Mouse (Mus musculus) liver, embryonic 13.5 days (tissue): ENCODE results near the gene Frmd5. TPM values are rescaled to one million over a fixed set of nuclear protein-coding genes. Genes with fewer than 3 reads are reported as not detected.

Experiments
- ATAC-seq: fragments of 200-750 bp; cut with Nextera tagmentation; 2 replicates; pipeline ENCODE4 v1.8.0; 2017; ENCODE audit warnings: low read depth, mild to moderate bottlenecking, moderate number of reproducible peaks, moderate library complexity
- DNase-seq: peaks from one replicate; pipeline ENCODE4 v3.0.0; 2022
- H3K27ac ChIP-seq: fragments of 300-500 bp; sonication (generic); 2 replicates; pipeline ENCODE4 v1.5.1; 2015; ENCODE audit warnings: moderate library complexity, mild to moderate bottlenecking, inconsistent platforms
- H3K27me3 ChIP-seq: fragments of 300-500 bp; sonication (generic); 2 replicates; pipeline ENCODE4 v1.6.1; 2015; ENCODE audit warnings: mild to moderate bottlenecking, inconsistent platforms
- H3K36me3 ChIP-seq: fragments of 300-500 bp; sonication (generic); 2 replicates; pipeline ENCODE4 v1.6.1; 2015; ENCODE audit warnings: mild to moderate bottlenecking, inconsistent platforms
- H3K4me1 ChIP-seq: fragments of 300-500 bp; sonication (generic); replicated peaks from 2 replicates; pipeline ENCODE4 v1.6.1; 2015; ENCODE audit warnings: inconsistent platforms
- H3K4me2 ChIP-seq: fragments of 300-500 bp; sonication (generic); 2 replicates; pipeline ENCODE4 v1.6.1; 2015; ENCODE audit warnings: inconsistent platforms, mild to moderate bottlenecking, moderate library complexity
- H3K4me3 ChIP-seq: fragments of 300-500 bp; sonication (generic); replicated peaks from 2 replicates; pipeline ENCODE4 v1.5.1; 2015; ENCODE audit warnings: mild to moderate bottlenecking, inconsistent platforms
- H3K9ac ChIP-seq: fragments of 300-500 bp; sonication (generic); 2 replicates; pipeline ENCODE4 v1.6.1; 2015; ENCODE audit warnings: mild to moderate bottlenecking, inconsistent platforms
- H3K9me3 ChIP-seq: fragments of 300-500 bp; sonication (generic); replicated peaks from 2 replicates; pipeline ENCODE4 v1.6.1; 2016; ENCODE audit warnings: inconsistent platforms
- WGBS: fragments of 180-500 bp; shearing (Covaris S2); methylation state at CpG from one replicate; pipeline ENCODE4 v1.1.7; 2015; ENCODE audit not compliant: insufficient replicate concordance; 5-methylcytosine and 5-hydroxymethylcytosine counted together
- polyA plus RNA-seq: library from polyadenylated mRNA; unstranded; fragments of >200 nt; fragmentation: Nextera tagmentation; extraction: Ambion mirVana; gene quantifications from 2 replicates; pipeline ENCODE4 v1.2.1, GENCODE M21; 2015

Frmd5 gene
- polyA plus RNA-seq, 1 experiment from 2014 or later = 0.28 TPM

DNA sequence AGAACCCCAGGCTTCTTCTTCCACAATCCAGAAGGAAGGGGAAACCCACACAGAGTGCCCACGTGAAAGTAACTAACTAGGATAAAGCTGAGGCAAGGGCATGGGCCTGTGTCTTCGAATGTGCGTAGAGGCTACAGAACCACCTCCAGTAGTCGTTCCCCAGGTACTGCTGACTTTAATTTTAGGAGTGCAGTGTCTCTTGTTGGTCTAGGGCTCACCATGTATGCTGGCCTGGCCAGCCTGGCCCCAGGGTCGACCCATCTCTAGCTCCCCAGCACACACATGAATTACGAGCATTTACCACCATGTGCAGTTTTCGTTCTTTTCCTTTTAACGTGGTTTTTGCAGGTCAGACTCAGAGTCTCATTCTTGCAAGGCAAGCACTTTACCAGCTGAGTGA, 83.1 kb downstream of the Frmd5 start:
- Histone ChIP-seq H3K4me3 (no peak overlapping the region), H3K36me3 (no peaks in the 10 kb centered on the region), H3K27me3 (no peaks in the 10 kb centered on the region), H3K4me1 (no peaks in the 10 kb centered on the region), H3K4me2 (no peak overlapping the region), H3K9me3 (no peaks in the 10 kb centered on the region), H3K9ac (no peak overlapping the region), H3K27ac (no peak overlapping the region)
- ATAC-seq (no peak), DNase-seq (no peak)
- WGBS = 69% methylated on average over 8 of the region's 8 CpGs

DNA sequence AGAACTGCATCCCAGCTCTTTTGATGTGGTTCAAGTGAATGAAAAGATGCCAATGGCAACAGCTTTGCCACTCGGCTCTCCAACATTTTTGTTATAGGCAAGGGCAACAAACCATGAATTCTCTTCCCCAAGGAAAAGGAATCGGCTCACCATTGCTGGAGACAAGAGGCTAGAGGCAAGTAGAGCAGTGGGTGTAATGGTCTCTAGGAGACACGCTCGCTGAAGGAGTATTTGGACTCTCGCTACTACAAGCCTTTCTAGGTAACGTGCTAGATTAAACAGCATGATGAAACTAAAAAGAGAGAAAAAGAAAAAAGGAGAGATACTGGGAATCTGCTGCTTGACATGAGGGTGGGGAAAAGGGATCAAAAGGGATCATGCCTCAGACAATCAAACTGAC, 87.9 kb downstream of the Frmd5 start:
- DNase-seq (no peak), ATAC-seq (no peak)
- WGBS = 74% methylated on average over 6 of the region's 6 CpGs

DNA sequence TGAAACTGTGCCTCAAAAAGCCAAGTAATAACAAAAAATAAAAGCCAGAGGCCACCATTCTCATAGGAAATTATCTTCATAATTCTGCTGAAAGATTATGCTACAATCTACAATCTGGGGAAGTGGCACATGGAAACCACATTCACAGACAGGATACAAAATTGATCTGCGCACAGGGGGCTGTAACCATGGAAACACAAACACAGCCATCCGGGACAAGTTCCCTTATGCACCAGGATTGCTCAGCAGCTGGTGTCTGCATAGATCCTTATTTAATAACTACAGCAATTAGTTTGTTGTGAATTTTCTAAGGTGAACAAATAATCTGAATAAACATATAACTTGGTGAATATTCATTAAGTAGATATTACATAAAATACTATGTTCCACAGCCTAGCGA, 89.8 kb downstream of the Frmd5 start:
- no peaks in the 10 kb centered on the region for H3K4me1 ChIP-seq

More for the DNA sequence above, 87.9 kb downstream of the Frmd5 start:
- no peak overlapping the region for H3K4me2 ChIP-seq
- no peaks in the 10 kb centered on the region for H3K27me3 ChIP-seq
- no peaks in the 10 kb centered on the region for H3K4me1 ChIP-seq
- no peak overlapping the region for H3K4me3 ChIP-seq
- no peak overlapping the region for H3K27ac ChIP-seq
- no peaks in the 10 kb centered on the region for H3K9me3 ChIP-seq
- H3K36me3 ChIP-seq = no peaks in the 10 kb centered on the region
- no peak overlapping the region for H3K9ac ChIP-seq

DNA sequence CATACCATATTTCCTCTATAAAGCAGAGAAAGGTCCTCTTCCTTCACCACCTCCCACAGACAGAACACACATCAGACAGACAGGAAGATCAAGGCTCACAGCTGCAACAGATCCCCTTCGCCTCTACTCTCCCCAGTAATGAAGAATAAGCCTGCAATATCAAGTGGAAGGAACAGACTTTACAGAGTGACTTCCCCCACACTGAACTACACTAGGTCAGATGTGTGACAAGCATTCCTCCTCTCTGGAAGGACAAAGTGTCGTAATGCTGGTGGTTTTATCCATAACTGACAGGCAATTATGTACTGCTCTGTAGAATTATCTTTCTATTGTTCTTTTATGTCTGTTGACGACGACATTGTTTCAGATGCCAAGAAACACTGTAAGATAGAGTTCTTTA, 93.3 kb downstream of the Frmd5 start:
- 69% methylated on average over 4 of the region's 4 CpGs for WGBS
- Histone ChIP-seq H3K4me3 (no peak overlapping the region), H3K9me3 (no peaks in the 10 kb centered on the region), H3K27me3 (no peaks in the 10 kb centered on the region), H3K4me1 (peaks cover 9% of the 10 kb centered on the region), H3K4me2 (no peak overlapping the region), H3K36me3 (no peaks in the 10 kb centered on the region), H3K27ac (no peak overlapping the region), H3K9ac (no peak overlapping the region)
- ATAC-seq (no peak), DNase-seq (no peak)

More for the DNA sequence above, 89.8 kb downstream of the Frmd5 start:
- H3K9ac ChIP-seq = no peak overlapping the region
- no peaks in the 10 kb centered on the region for H3K27me3 ChIP-seq
- H3K4me3 ChIP-seq = no peak overlapping the region
- WGBS = 40% methylated on average over 3 of the region's 3 CpGs
- ATAC-seq (no peak), DNase-seq (no peak)
- no peaks in the 10 kb centered on the region for H3K36me3 ChIP-seq
- H3K9me3 ChIP-seq = no peaks in the 10 kb centered on the region
- no peak overlapping the region for H3K27ac ChIP-seq
- no peak overlapping the region for H3K4me2 ChIP-seq

GRCm38 (mm10) chr2:121711748-121712384, 95.0 kb downstream of the Frmd5 start:
- DNase-seq = peak; percentile 15
- no peak overlapping the region for H3K9ac ChIP-seq
- WGBS = 10% methylated on average over 9 of the region's 9 CpGs

GRCm38 (mm10) chr2:121709096-121709495, 97.8 kb downstream of the Frmd5 start:
- no peak for DNase-seq
- Histone ChIP-seq H3K36me3 (no peaks in the 10 kb centered on the region), H3K4me1 (peaks cover 9% of the 10 kb centered on the region), H3K27ac (no peak overlapping the region), H3K9me3 (no peaks in the 10 kb centered on the region), H3K4me2 (no peak overlapping the region), H3K4me3 (no peak overlapping the region), H3K27me3 (no peaks in the 10 kb centered on the region), H3K9ac (no peak overlapping the region)
- WGBS = 74% methylated on average over 4 of the region's 4 CpGs
- ATAC-seq = no peak

More at GRCm38 (mm10) chr2:121711748-121712384, 95.0 kb downstream of the Frmd5 start:
- no peaks in the 10 kb centered on the region for H3K9me3 ChIP-seq
- H3K4me1 ChIP-seq = peaks cover 9% of the 10 kb centered on the region
- H3K4me3 ChIP-seq = no peak overlapping the region
- no peak overlapping the region; the same call in 1 of the 2 replicates for H3K4me2 ChIP-seq
- H3K36me3 ChIP-seq = no peaks in the 10 kb centered on the region
- no peaks in the 10 kb centered on the region for H3K27me3 ChIP-seq
- no peak overlapping the region for H3K27ac ChIP-seq
- ATAC-seq = peak; percentile 73

DNA sequence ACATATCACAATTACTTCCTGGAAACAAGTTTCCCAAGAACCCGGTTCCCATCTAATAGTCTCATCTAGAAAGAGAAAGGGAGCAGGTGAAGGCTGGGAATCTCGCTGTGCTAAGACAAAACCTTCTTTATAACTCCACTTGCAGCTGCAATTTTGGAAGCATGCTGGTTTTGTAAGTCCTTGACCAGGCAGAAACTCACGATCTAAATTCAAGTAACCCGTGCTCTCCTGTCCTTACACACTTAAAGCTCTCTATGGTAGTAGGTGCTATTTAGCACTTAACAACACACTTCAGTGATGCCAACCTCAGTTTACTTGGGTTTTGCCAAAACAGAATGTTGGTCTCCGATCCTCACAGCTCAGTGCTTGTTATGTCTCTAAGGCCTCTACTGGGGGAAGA, 99.4 kb downstream of the Frmd5 start:
- Histone ChIP-seq H3K4me1 (peaks cover 9% of the 10 kb centered on the region), H3K9ac (no peak overlapping the region), H3K36me3 (no peaks in the 10 kb centered on the region), H3K4me2 (no peak overlapping the region), H3K27me3 (no peaks in the 10 kb centered on the region), H3K27ac (no peak overlapping the region), H3K9me3 (no peaks in the 10 kb centered on the region), H3K4me3 (no peak overlapping the region)
- DNase-seq (no peak), ATAC-seq (no peak)
- 66% methylated on average over 5 of the region's 5 CpGs for WGBS

GRCm38 (mm10) chr2:121705756-121706155, 101.1 kb downstream of the Frmd5 start:
- H3K4me2 ChIP-seq = no peak overlapping the region
- no peaks in the 10 kb centered on the region for H3K36me3 ChIP-seq
- H3K4me3 ChIP-seq = no peak overlapping the region
- no peak for DNase-seq
- ATAC-seq = no peak
- H3K4me1 ChIP-seq = no peaks in the 10 kb centered on the region
- no peak overlapping the region for H3K9ac ChIP-seq
- 61% methylated on average over 2 of the region's 2 CpGs for WGBS
- no peaks in the 10 kb centered on the region for H3K9me3 ChIP-seq
- H3K27ac ChIP-seq = no peak overlapping the region
- no peaks in the 10 kb centered on the region for H3K27me3 ChIP-seq

DNA sequence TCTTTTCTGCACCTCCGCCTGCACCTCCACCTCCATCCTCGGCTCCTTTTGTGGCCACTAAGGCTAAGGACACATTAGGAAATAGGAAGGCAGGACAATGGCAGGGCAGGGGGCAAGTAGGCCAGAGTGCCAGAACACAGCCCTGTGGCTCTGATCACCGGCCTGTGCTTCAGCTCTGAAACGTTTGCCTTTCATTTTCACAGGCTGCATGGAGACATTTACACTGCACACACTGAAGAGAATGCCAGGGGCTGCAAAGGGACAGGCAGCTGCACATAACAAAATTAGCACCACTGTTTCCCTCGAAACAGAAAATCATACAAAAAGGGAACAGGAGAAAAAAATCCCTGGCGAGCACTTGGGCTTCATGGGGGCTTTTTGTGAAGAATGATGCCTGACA, 107.6 kb downstream of the Frmd5 start:
- Histone ChIP-seq H3K27ac (no peak overlapping the region), H3K4me1 (no peaks in the 10 kb centered on the region), H3K4me3 (no peak overlapping the region), H3K36me3 (no peaks in the 10 kb centered on the region), H3K9ac (no peak overlapping the region), H3K9me3 (no peaks in the 10 kb centered on the region), H3K4me2 (no peak overlapping the region), H3K27me3 (no peaks in the 10 kb centered on the region)
- 52% methylated on average over 6 of the region's 6 CpGs for WGBS
- DNase-seq (no peak), ATAC-seq (no peak)

GRCm38 (mm10) chr2:121695436-121695835, 111.5 kb downstream of the Frmd5 start:
- ATAC-seq (no peak), DNase-seq (no peak)
- 51% methylated on average over 10 of the region's 10 CpGs for WGBS
- no peak overlapping the region for H3K4me2 ChIP-seq
- H3K9me3 ChIP-seq = no peaks in the 10 kb centered on the region
- H3K27me3 ChIP-seq = no peaks in the 10 kb centered on the region
- no peak overlapping the region for H3K9ac ChIP-seq
- H3K36me3 ChIP-seq = no peaks in the 10 kb centered on the region
- H3K4me3 ChIP-seq = no peak overlapping the region
- H3K4me1 ChIP-seq = no peaks in the 10 kb centered on the region
- no peak overlapping the region for H3K27ac ChIP-seq

DNA sequence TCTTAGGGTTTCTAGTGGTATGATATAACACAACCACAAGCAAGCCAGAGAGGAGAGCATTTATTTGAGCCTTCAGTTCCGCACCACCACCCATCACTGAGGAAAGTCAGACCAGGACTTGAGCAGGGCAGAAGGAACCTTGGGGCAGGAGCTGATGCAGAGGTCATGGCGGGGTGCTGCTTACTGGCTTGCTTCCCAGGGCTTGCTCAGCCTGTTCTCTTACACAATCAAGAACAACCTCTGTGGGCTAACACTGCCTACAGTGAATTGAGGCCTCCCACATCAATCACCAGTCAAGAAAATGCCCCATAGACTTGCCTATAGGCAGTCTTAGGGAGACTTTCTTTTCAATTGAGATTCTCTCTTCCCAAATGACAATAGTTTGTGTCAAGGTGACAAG, 118.8 kb downstream of the Frmd5 start:
- no peak for DNase-seq
- 60% methylated on average over 2 of the region's 2 CpGs for WGBS
- no peak for ATAC-seq

GRCm38 (mm10) chr2:121683606-121684005, 123.3 kb downstream of the Frmd5 start:
- Histone ChIP-seq H3K36me3 (no peaks in the 10 kb centered on the region), H3K27ac (no peak overlapping the region), H3K4me1 (no peaks in the 10 kb centered on the region), H3K4me3 (no peak overlapping the region), H3K9me3 (no peaks in the 10 kb centered on the region), H3K4me2 (no peak overlapping the region), H3K9ac (no peak overlapping the region), H3K27me3 (no peaks in the 10 kb centered on the region)
- DNase-seq (no peak), ATAC-seq (no peak)
- 76% methylated on average over 8 of the region's 8 CpGs for WGBS

More for the DNA sequence above, 118.8 kb downstream of the Frmd5 start:
- Histone ChIP-seq H3K4me2 (no peak overlapping the region), H3K4me1 (no peaks in the 10 kb centered on the region), H3K9ac (no peak overlapping the region), H3K36me3 (no peaks in the 10 kb centered on the region), H3K27me3 (no peaks in the 10 kb centered on the region), H3K4me3 (no peak overlapping the region), H3K9me3 (no peaks in the 10 kb centered on the region), H3K27ac (no peak overlapping the region)
